Mouse (Mus musculus) E14TG2a.4 (cell line): ENCODE data around the gene Dpp6.

Experiments
- CTCF ChIP-seq: conservative IDR thresholded peaks from 2 replicates; pipeline ENCODE4 v1.5.1; 2014; ENCODE audit warnings: low read length
- POU5F1 ChIP-seq: IDR thresholded peaks from 2 replicates; pipeline ENCODE4 v1.6.1; 2014; ENCODE audit warnings: low read length, borderline replicate concordance

DNA sequence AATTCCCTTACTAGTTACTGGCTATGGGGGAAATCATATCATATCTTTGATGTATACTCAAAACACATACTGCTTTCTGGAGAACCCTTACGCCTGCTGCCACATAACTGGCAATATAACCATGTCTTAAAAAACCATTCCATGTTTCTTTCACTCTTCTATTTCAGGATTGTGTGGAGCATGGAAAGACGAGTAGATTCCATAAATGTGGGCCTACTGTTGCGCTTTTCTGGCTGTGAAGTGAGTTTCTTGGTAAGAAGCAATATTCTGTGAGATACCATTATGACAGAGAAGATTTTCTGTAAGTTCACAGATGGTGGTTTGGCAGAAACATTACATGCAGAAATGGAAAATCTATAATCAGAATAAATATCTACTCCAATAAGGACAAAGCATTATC, 33.0 kb upstream of the Dpp6 start:
- no peak for TF ChIP-seq CTCF
- no peak for TF ChIP-seq POU5F1
